Mouse (Mus musculus): Measurements from ENCODE around the gene Gm13279. TPM values are rescaled to one million over a fixed set of nuclear protein-coding genes. Genes with fewer than 3 reads are reported as not detected.
"Not testable (repeated sequence)": the region's sequence is repeated elsewhere in the genome, so short reads cannot be mapped to it uniquely, and the experiment has no call there.

The Gm13279 gene
- polyA plus RNA-seq, 1 experiment: not detected

- WGBS: 3% methylated on average over 40 of the region's 42 CpGs
Measured at GRCm38 (mm10) chr4:88763384-88764018, 33.7 kb upstream of the Gm13279 start.

GRCm38 (mm10) chr4:88773534-88773933, 23.7 kb upstream of the Gm13279 start, which contains the start of gene Gm13290:
Gene Gm13290, plus strand, starts transcription at chr4:88773834.
- no CpG with 5 or more reads among the region's 32 CpGs for WGBS
- H3K4me1 ChIP-seq (ENCODE audit: control insufficient read depth, insufficient read depth, low read length); H3K27ac ChIP-seq (ENCODE audit: insufficient read depth, low read length); H3K27me3 ChIP-seq (ENCODE audit: control insufficient read depth, insufficient read depth, low read length); H3K4me3 ChIP-seq (replicated peaks; ENCODE audit: insufficient read depth, low read depth, low read length); DNase-seq: not testable (repeated sequence)

More at GRCm38 (mm10) chr4:88763384-88764018, 33.7 kb upstream of the Gm13279 start:
- not testable (repeated sequence) for H3K4me1 ChIP-seq (ENCODE audit: control insufficient read depth, insufficient read depth, low read length); H3K27ac ChIP-seq (ENCODE audit: insufficient read depth, low read length); H3K4me3 ChIP-seq (replicated peaks; ENCODE audit: insufficient read depth, low read depth, low read length); H3K27me3 ChIP-seq (ENCODE audit: control insufficient read depth, insufficient read depth, low read length)
- peak; percentile 60 to 73 for DNase-seq
- TF ChIP-seq CTCF (IDR thresholded peaks at IDR 0.05; ENCODE audit: borderline replicate concordance, insufficient read depth, low read depth, low read length): peak; percentile 33; the same call in 1 of the 2 replicates

DNA sequence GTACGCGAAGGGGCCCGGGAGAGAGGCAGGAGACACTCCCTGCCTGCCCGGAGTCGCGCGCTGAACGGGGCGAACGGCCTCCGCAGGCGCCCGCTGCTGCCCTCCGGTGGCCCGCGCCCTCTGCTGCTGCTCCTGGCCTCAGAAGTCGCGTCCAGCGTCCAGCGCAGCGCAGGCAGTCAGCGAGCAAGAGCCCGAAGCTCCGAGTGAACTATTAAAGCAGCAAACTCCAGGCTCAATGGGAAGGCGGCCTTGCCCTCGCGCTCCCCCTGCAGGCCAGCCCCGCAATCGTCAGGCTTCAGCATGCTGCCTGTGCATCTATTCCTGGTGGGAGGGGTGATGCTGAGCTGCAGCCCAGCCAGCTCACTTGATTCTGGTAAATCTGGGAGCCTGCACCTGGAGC, 20.6 kb upstream of the Gm13279 start, which contains the start of gene Gm13289:
Gene Gm13289 (plus strand): TSS at position 301 of the 400 bp plus-strand sequence.
- not testable (repeated sequence) for H3K4me3 ChIP-seq (replicated peaks; ENCODE audit: insufficient read depth, low read depth, low read length); H3K27me3 ChIP-seq (ENCODE audit: control insufficient read depth, insufficient read depth, low read length); H3K4me1 ChIP-seq (ENCODE audit: control insufficient read depth, insufficient read depth, low read length); H3K27ac ChIP-seq (ENCODE audit: insufficient read depth, low read length); DNase-seq
- WGBS: no CpG with 5 or more reads among the region's 29 CpGs

GRCm38 (mm10) chr4:88779550-88779949, 17.6 kb upstream of the Gm13279 start, which contains the start of gene Gm13272:
Gene Gm13272, plus strand, starts transcription at chr4:88779850.
- not testable (repeated sequence) for DNase-seq; H3K4me3 ChIP-seq (replicated peaks; ENCODE audit: insufficient read depth, low read depth, low read length); H3K27me3 ChIP-seq (ENCODE audit: control insufficient read depth, insufficient read depth, low read length); H3K4me1 ChIP-seq (ENCODE audit: control insufficient read depth, insufficient read depth, low read length); H3K27ac ChIP-seq (ENCODE audit: insufficient read depth, low read length)
- WGBS: no CpG with 5 or more reads among the region's 29 CpGs

DNA sequence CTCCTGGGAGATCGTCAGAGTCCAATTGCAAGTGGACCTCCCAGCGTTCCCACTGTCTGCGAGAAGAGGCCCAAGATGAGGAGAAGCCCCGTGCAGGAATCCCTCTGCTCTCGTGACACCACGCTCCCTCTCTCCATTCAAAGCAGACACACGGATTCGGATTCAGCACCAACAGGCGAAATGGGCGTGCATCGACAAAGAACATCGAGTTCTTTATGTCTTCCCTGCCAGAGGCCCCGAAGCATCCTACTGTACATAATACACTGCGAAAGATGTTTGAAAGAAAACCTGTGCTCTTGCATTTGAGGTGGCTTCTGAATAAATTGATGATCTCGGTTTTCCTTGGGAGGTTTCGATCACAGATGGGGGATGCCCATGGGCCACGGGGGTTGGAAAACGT, 16.9 kb upstream of the Gm13279 start:
- H3K27me3 ChIP-seq (ENCODE audit: control insufficient read depth, insufficient read depth, low read length); H3K4me1 ChIP-seq (ENCODE audit: control insufficient read depth, insufficient read depth, low read length); DNase-seq; H3K27ac ChIP-seq (ENCODE audit: insufficient read depth, low read length); H3K4me3 ChIP-seq (replicated peaks; ENCODE audit: insufficient read depth, low read depth, low read length): not testable (repeated sequence)
- WGBS: 49% methylated on average over 16 of the region's 18 CpGs

- DNase-seq; H3K4me1 ChIP-seq (ENCODE audit: control insufficient read depth, insufficient read depth, low read length); H3K4me3 ChIP-seq (replicated peaks; ENCODE audit: insufficient read depth, low read depth, low read length); H3K27me3 ChIP-seq (ENCODE audit: control insufficient read depth, insufficient read depth, low read length); H3K27ac ChIP-seq (ENCODE audit: insufficient read depth, low read length): not testable (repeated sequence)
- WGBS: 19% methylated on average over 4 of the region's 7 CpGs
Measured at GRCm38 (mm10) chr4:88781831-88782230, 15.4 kb upstream of the Gm13279 start, which contains the start of gene Ifnz. Gene Ifnz, plus strand, starts transcription at chr4:88782131.

DNA sequence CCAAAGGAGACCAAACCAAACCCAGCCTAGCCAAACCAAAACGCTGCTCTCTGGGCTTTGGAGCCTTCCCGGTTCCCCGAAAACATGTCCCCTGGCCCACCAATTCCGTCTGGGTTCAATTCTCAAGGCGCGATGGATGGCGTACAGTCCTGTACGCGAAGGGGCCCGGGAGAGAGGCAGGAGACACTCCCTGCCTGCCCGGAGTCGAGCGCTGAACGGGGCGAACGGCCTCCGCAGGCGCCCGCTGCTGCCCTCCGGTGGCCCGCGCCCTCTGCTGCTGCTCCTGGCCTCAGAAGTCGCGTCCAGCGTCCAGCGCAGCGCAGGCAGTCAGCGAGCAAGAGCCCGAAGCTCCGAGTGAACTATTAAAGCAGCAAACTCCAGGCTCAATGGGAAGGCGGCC, 14.9 kb upstream of the Gm13279 start:
- not testable (repeated sequence) for H3K27ac ChIP-seq (ENCODE audit: insufficient read depth, low read length); H3K4me1 ChIP-seq (ENCODE audit: control insufficient read depth, insufficient read depth, low read length); H3K27me3 ChIP-seq (ENCODE audit: control insufficient read depth, insufficient read depth, low read length); DNase-seq; H3K4me3 ChIP-seq (replicated peaks; ENCODE audit: insufficient read depth, low read depth, low read length)
- WGBS: under 1% methylated on average over 16 of the region's 31 CpGs

GRCm38 (mm10) chr4:88785409-88785808, 11.8 kb upstream of the Gm13279 start, which contains the start of gene Gm13276:
Gene Gm13276, plus strand, starts transcription at chr4:88785709.
- not testable (repeated sequence) for H3K27me3 ChIP-seq (ENCODE audit: control insufficient read depth, insufficient read depth, low read length); DNase-seq; H3K4me1 ChIP-seq (ENCODE audit: control insufficient read depth, insufficient read depth, low read length); H3K4me3 ChIP-seq (replicated peaks; ENCODE audit: insufficient read depth, low read depth, low read length); H3K27ac ChIP-seq (ENCODE audit: insufficient read depth, low read length)
- WGBS: no CpG with 5 or more reads among the region's 27 CpGs

DNA sequence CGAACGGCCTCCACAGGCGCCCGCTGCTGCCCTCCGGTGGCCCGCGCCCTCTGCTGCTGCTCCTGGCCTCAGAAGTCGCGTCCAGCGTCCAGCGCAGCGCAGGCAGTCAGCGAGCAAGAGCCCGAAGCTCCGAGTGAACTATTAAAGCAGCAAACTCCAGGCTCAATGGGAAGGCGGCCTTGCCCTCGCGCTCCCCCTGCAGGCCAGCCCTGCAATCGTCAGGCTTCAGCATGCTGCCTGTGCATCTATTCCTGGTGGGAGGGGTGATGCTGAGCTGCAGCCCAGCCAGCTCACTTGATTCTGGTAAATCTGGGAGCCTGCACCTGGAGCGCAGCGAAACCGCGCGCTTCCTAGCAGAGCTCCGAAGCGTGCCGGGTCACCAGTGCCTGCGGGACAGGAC, 8.8 kb upstream of the Gm13279 start, which contains the start of gene Gm13277:
Gene Gm13277 (plus strand): TSS at position 231 of the 400 bp plus-strand sequence.
- peak; percentile 80 for DNase-seq
- H3K4me3 ChIP-seq (replicated peaks; ENCODE audit: insufficient read depth, low read depth, low read length); H3K4me1 ChIP-seq (ENCODE audit: control insufficient read depth, insufficient read depth, low read length); H3K27me3 ChIP-seq (ENCODE audit: control insufficient read depth, insufficient read depth, low read length); H3K27ac ChIP-seq (ENCODE audit: insufficient read depth, low read length): not testable (repeated sequence)
- WGBS: 0% methylated on average over 3 of the region's 28 CpGs
- peak; percentile 45 for TF ChIP-seq CTCF (IDR thresholded peaks at IDR 0.05; ENCODE audit: borderline replicate concordance, insufficient read depth, low read depth, low read length)

GRCm38 (mm10) chr4:88791250-88791649, 5.9 kb upstream of the Gm13279 start, which contains the start of gene Gm13278:
Gene Gm13278, plus strand, starts transcription at chr4:88791550.
- not testable (repeated sequence) for H3K4me1 ChIP-seq (ENCODE audit: control insufficient read depth, insufficient read depth, low read length); H3K27ac ChIP-seq (ENCODE audit: insufficient read depth, low read length); H3K27me3 ChIP-seq (ENCODE audit: control insufficient read depth, insufficient read depth, low read length); DNase-seq; H3K4me3 ChIP-seq (replicated peaks; ENCODE audit: insufficient read depth, low read depth, low read length)
- WGBS: no CpG with 5 or more reads among the region's 28 CpGs

Measured in cerebellum, adult 2 months (tissue).